Mouse (Mus musculus): ENCODE data around the gene Rasgrp1. TPM values are rescaled to one million over a fixed set of nuclear protein-coding genes. Genes with fewer than 3 reads are reported as not detected.

Rasgrp1 gene
- polyA plus RNA-seq, 1 experiment = 241 TPM

GRCm38 (mm10) chr2:117299596-117300448, 43.0 kb downstream of the Rasgrp1 start:
- Histone ChIP-seq H3K27ac (ENCODE audit: insufficient read depth, low read depth, low read length) (no peak overlapping the region), H3K4me3 (ENCODE audit: insufficient read depth, low read depth, low read length) (no peak overlapping the region), H3K4me1 (ENCODE audit: control insufficient read depth, insufficient read depth, low read length) (peaks cover 12% of the 10 kb centered on the region)
- 87% methylated on average over 16 of the region's 16 CpGs for WGBS
- TF ChIP-seq POLR2A (IDR thresholded peaks at IDR 0.05; ENCODE audit: insufficient read depth, low read depth, low read length) = no peak
- TF ChIP-seq CTCF (IDR thresholded peaks at IDR 0.05; ENCODE audit: insufficient read depth, low read depth, low read length) = no peak

GRCm38 (mm10) chr2:117288291-117288690, 54.5 kb downstream of the Rasgrp1 start:
- Histone ChIP-seq H3K4me3 (ENCODE audit: insufficient read depth, low read depth, low read length) (no peak overlapping the region), H3K4me1 (ENCODE audit: control insufficient read depth, insufficient read depth, low read length) (no peaks in the 10 kb centered on the region), H3K27ac (ENCODE audit: insufficient read depth, low read depth, low read length) (no peak overlapping the region)
- 90% methylated on average over 7 of the region's 7 CpGs for WGBS
- TF ChIP-seq POLR2A (IDR thresholded peaks at IDR 0.05; ENCODE audit: insufficient read depth, low read depth, low read length) = no peak
- TF ChIP-seq CTCF (IDR thresholded peaks at IDR 0.05; ENCODE audit: insufficient read depth, low read depth, low read length) = no peak

- no peak overlapping the region for H3K4me3 ChIP-seq (ENCODE audit: insufficient read depth, low read depth, low read length)
- no peak overlapping the region for H3K27ac ChIP-seq (ENCODE audit: insufficient read depth, low read depth, low read length)
- H3K4me1 ChIP-seq (ENCODE audit: control insufficient read depth, insufficient read depth, low read length) = no peaks in the 10 kb centered on the region
- TF ChIP-seq CTCF (IDR thresholded peaks at IDR 0.05; ENCODE audit: insufficient read depth, low read depth, low read length) = peak; percentile 53
- no peak for TF ChIP-seq POLR2A (IDR thresholded peaks at IDR 0.05; ENCODE audit: insufficient read depth, low read depth, low read length)
- 65% methylated on average over 11 of the region's 11 CpGs for WGBS
Measured at GRCm38 (mm10) chr2:117263786-117264408, 78.9 kb downstream of the Rasgrp1 start.

- whole genome bisulfite sequencing = 73% methylated on average over 5 of the region's 5 CpGs
- no peak for TF ChIP-seq CTCF (IDR thresholded peaks at IDR 0.05; ENCODE audit: insufficient read depth, low read depth, low read length)
- no peak for TF ChIP-seq POLR2A (IDR thresholded peaks at IDR 0.05; ENCODE audit: insufficient read depth, low read depth, low read length)
- Histone ChIP-seq H3K4me1 (ENCODE audit: control insufficient read depth, insufficient read depth, low read length) (no peaks in the 10 kb centered on the region), H3K27ac (ENCODE audit: insufficient read depth, low read depth, low read length) (no peak overlapping the region), H3K4me3 (ENCODE audit: insufficient read depth, low read depth, low read length) (no peak overlapping the region)
Measured at GRCm38 (mm10) chr2:117262184-117262583, 80.6 kb downstream of the Rasgrp1 start.

GRCm38 (mm10) chr2:117257617-117258016, 85.2 kb downstream of the Rasgrp1 start:
- TF ChIP-seq POLR2A (IDR thresholded peaks at IDR 0.05; ENCODE audit: insufficient read depth, low read depth, low read length) = no peak
- no peak for TF ChIP-seq CTCF (IDR thresholded peaks at IDR 0.05; ENCODE audit: insufficient read depth, low read depth, low read length)
- WGBS = 80% methylated on average over 1 of the region's 1 CpGs
- H3K27ac ChIP-seq (ENCODE audit: insufficient read depth, low read depth, low read length) = no peak overlapping the region
- H3K4me3 ChIP-seq (ENCODE audit: insufficient read depth, low read depth, low read length) = no peak overlapping the region
- 0 out of 2 replicates have a peak, but pooled peaks cover 2% of the 10 kb centered on the region for H3K4me1 ChIP-seq (ENCODE audit: control insufficient read depth, insufficient read depth, low read length)

- Histone ChIP-seq H3K27ac (ENCODE audit: insufficient read depth, low read depth, low read length) (no peak overlapping the region), H3K4me1 (ENCODE audit: control insufficient read depth, insufficient read depth, low read length) (peaks cover 3% of the 10 kb centered on the region; the same call in 1 of the 2 replicates), H3K4me3 (ENCODE audit: insufficient read depth, low read depth, low read length) (no peak overlapping the region)
- no peak for TF ChIP-seq POLR2A (IDR thresholded peaks at IDR 0.05; ENCODE audit: insufficient read depth, low read depth, low read length)
- no peak for TF ChIP-seq CTCF (IDR thresholded peaks at IDR 0.05; ENCODE audit: insufficient read depth, low read depth, low read length)
- 91% methylated on average over 2 of the region's 2 CpGs for WGBS
Measured at GRCm38 (mm10) chr2:117255415-117255814, 87.4 kb downstream of the Rasgrp1 start.

- Histone ChIP-seq H3K4me1 (ENCODE audit: control insufficient read depth, insufficient read depth, low read length) (peaks cover 5% of the 10 kb centered on the region; the same call in 1 of the 2 replicates), H3K4me3 (ENCODE audit: insufficient read depth, low read depth, low read length) (peak overlapping the region; percentile 94), H3K27ac (ENCODE audit: insufficient read depth, low read depth, low read length) (0 out of 2 replicates have a peak overlapping the region, but pooled peaks have one; percentile 84)
- TF ChIP-seq POLR2A (IDR thresholded peaks at IDR 0.05; ENCODE audit: insufficient read depth, low read depth, low read length) (no peak; the same call in 1 of the 2 replicates), CTCF (IDR thresholded peaks at IDR 0.05; ENCODE audit: insufficient read depth, low read depth, low read length) (no peak)
- WGBS = under 1% methylated on average over 24 of the region's 24 CpGs
Measured at GRCm38 (mm10) chr2:117250001-117250510, 92.7 kb downstream of the Rasgrp1 start.

GRCm38 (mm10) chr2:117249255-117250000, 93.4 kb downstream of the Rasgrp1 start, which contains the start of gene Fam98b:
TSS of gene Fam98b (plus strand) at chr2:117249739.
- H3K4me1 ChIP-seq (ENCODE audit: control insufficient read depth, insufficient read depth, low read length) = peaks cover 5% of the 10 kb centered on the region; the same call in 1 of the 2 replicates
- TF ChIP-seq POLR2A (IDR thresholded peaks at IDR 0.05; ENCODE audit: insufficient read depth, low read depth, low read length) = peak; percentile 79; the same call in 1 of the 2 replicates
- no peak for TF ChIP-seq CTCF (IDR thresholded peaks at IDR 0.05; ENCODE audit: insufficient read depth, low read depth, low read length)

More at GRCm38 (mm10) chr2:117249255-117250000, 93.4 kb downstream of the Rasgrp1 start, which contains the start of gene Fam98b:
- H3K4me3 ChIP-seq (ENCODE audit: insufficient read depth, low read depth, low read length) = peak within 1 kb of the TSS; percentile 94
- H3K27ac ChIP-seq (ENCODE audit: insufficient read depth, low read depth, low read length) = peak within 1 kb of the TSS; percentile 84; the same call in 1 of the 2 replicates
- WGBS = under 1% methylated on average over 33 of the region's 33 CpGs

Data from olfactory bulb, adult 2 months (tissue).